Mouse (Mus musculus): Measurements from ENCODE around the gene Tgm1. TPM values are rescaled to one million over a fixed set of nuclear protein-coding genes. Genes with fewer than 3 reads are reported as not detected.

Gene Tgm1
- polyA plus RNA-seq, 1 experiment from 2014 or later: 0.55 TPM

- ATAC-seq (ENCODE audit: low FRiP score): no peak
These were observed 11.0 kb downstream of the Tgm1 start for GRCm38 (mm10) chr14:55702761-55703160.

DNA sequence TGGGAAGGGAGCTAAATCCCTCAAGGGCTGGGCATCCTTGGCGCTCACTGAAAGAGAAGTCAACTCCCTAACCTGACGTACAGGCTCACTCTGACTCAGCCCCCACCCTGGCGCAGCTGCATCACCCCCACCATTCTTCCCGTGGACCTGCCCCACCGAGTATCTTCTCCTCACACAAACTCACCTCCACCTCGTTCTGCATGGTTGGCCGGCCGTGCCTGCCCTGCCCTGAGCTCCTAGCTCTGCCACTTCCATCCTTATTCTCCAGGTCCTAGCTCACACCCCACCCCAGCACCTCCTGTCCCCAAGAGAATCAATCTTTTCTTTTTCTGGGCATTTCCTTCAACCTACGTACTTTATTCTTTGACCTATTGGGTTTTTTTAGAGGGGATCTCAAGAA, 12.6 kb downstream of the Tgm1 start:
- WGBS: 63% methylated on average over 9 of the region's 9 CpGs
- ATAC-seq (ENCODE audit: low FRiP score): no peak

More at GRCm38 (mm10) chr14:55702761-55703160, 11.0 kb downstream of the Tgm1 start:
- H3K4me2 ChIP-seq: no peak overlapping the region
- H3K27me3 ChIP-seq: 0 out of 2 replicates have a peak, but pooled peaks cover 5% of the 10 kb centered on the region
- no peaks in the 10 kb centered on the region for H3K36me3 ChIP-seq (replicated peaks)
- no peaks in the 10 kb centered on the region for H3K4me1 ChIP-seq
- no peak overlapping the region for H3K4me3 ChIP-seq (replicated peaks)
- H3K9me3 ChIP-seq: no peaks in the 10 kb centered on the region
- H3K27ac ChIP-seq: no peak overlapping the region
- no peak overlapping the region for H3K9ac ChIP-seq
- 77% methylated on average over 6 of the region's 6 CpGs for WGBS

GRCm38 (mm10) chr14:55697226-55697625, 16.5 kb downstream of the Tgm1 start:
- no peak overlapping the region for H3K27ac ChIP-seq
- H3K9ac ChIP-seq: no peak overlapping the region
- no peak overlapping the region for H3K4me2 ChIP-seq
- H3K4me1 ChIP-seq: no peaks in the 10 kb centered on the region
- 87% methylated on average over 4 of the region's 4 CpGs for WGBS
- no peaks in the 10 kb centered on the region for H3K36me3 ChIP-seq (replicated peaks)
- H3K27me3 ChIP-seq: 0 out of 2 replicates have a peak, but pooled peaks cover 5% of the 10 kb centered on the region
- H3K9me3 ChIP-seq: no peaks in the 10 kb centered on the region
- ATAC-seq (ENCODE audit: low FRiP score): no peak
- no peak overlapping the region for H3K4me3 ChIP-seq (replicated peaks)

More for the DNA sequence above, 12.6 kb downstream of the Tgm1 start:
- Histone ChIP-seq H3K36me3 (replicated peaks) (no peaks in the 10 kb centered on the region), H3K4me1 (no peaks in the 10 kb centered on the region), H3K4me3 (replicated peaks) (no peak overlapping the region), H3K4me2 (no peak overlapping the region), H3K27me3 (0 out of 2 replicates have a peak, but pooled peaks cover 5% of the 10 kb centered on the region), H3K27ac (no peak overlapping the region), H3K9me3 (no peaks in the 10 kb centered on the region), H3K9ac (no peak overlapping the region)

DNA sequence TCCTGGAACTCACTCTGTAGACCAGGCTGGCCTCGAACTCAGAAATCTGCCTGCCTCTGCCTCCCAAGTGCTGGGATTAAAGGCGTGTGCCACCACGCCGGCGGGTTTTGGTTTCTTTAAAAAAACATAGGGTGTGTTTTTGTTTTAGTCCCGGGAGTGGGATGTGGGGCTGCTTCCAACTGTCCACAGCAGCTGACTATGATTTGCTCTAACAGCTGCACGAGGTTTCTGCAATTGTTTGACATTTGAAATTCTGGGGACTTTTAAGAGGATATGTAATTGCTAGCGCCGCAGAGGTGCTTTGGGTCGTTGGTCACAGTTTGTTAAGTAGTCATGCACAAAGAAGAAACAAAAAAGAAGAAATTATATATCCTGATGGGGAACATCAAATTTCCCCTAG, 24.3 kb downstream of the Tgm1 start:
- Histone ChIP-seq H3K36me3 (replicated peaks) (no peaks in the 10 kb centered on the region), H3K27me3 (no peaks in the 10 kb centered on the region), H3K9me3 (no peaks in the 10 kb centered on the region), H3K4me3 (replicated peaks) (no peak overlapping the region), H3K9ac (no peak overlapping the region), H3K4me2 (no peak overlapping the region), H3K4me1 (no peaks in the 10 kb centered on the region), H3K27ac (no peak overlapping the region)
- ATAC-seq (ENCODE audit: low FRiP score): no peak
- 80% methylated on average over 10 of the region's 10 CpGs for WGBS

GRCm38 (mm10) chr14:55682118-55682493, 31.6 kb downstream of the Tgm1 start:
- H3K4me1 ChIP-seq: peaks cover 11% of the 10 kb centered on the region
- peak overlapping the region; percentile 86 for H3K4me2 ChIP-seq
- H3K36me3 ChIP-seq (replicated peaks): peaks cover 34% of the 10 kb centered on the region
- peak overlapping the region; percentile 72; the same call in 1 of the 2 replicates for H3K27ac ChIP-seq
- H3K4me3 ChIP-seq (replicated peaks): peak overlapping the region; percentile 86
- peak overlapping the region; percentile 83; the same call in 1 of the 2 replicates for H3K9ac ChIP-seq
- H3K27me3 ChIP-seq: no peaks in the 10 kb centered on the region
- WGBS: 17% methylated on average over 3 of the region's 3 CpGs
- ATAC-seq (ENCODE audit: low FRiP score): peak; percentile 66
- no peaks in the 10 kb centered on the region for H3K9me3 ChIP-seq

GRCm38 (mm10) chr14:55681160-55682117, 32.3 kb downstream of the Tgm1 start, which contains the start of gene Tinf2:
Gene Tinf2, minus strand, starts transcription at chr14:55681820.
- Histone ChIP-seq H3K4me2 (peak within 1 kb of the TSS; percentile 86), H3K4me1 (peaks cover 11% of the 10 kb centered on the region), H3K27ac (peak within 1 kb of the TSS; percentile 72), H3K27me3 (no peaks in the 10 kb centered on the region), H3K36me3 (replicated peaks) (peaks cover 40% of the 10 kb centered on the region), H3K4me3 (replicated peaks) (peak within 1 kb of the TSS; percentile 86), H3K9ac (peak within 1 kb of the TSS; percentile 83), H3K9me3 (no peaks in the 10 kb centered on the region)
- WGBS: under 1% methylated on average over 66 of the region's 66 CpGs
- ATAC-seq (ENCODE audit: low FRiP score): peak; percentile 98

- no peak for ATAC-seq (ENCODE audit: low FRiP score)
- H3K36me3 ChIP-seq (replicated peaks): peaks cover 53% of the 10 kb centered on the region
These were observed 36.1 kb downstream of the Tgm1 start for GRCm38 (mm10) chr14:55677615-55678014.

GRCm38 (mm10) chr14:55672741-55673060, 41.0 kb downstream of the Tgm1 start:
- Histone ChIP-seq H3K4me2 (peak overlapping the region; percentile 97), H3K4me1 (peaks cover 23% of the 10 kb centered on the region), H3K9me3 (no peaks in the 10 kb centered on the region), H3K27me3 (no peaks in the 10 kb centered on the region), H3K4me3 (replicated peaks) (peak overlapping the region; percentile 68), H3K36me3 (replicated peaks) (peaks cover 34% of the 10 kb centered on the region), H3K9ac (peak overlapping the region; percentile 56), H3K27ac (0 out of 2 replicates have a peak overlapping the region, but pooled peaks have one; percentile 88)
- 85% methylated on average over 7 of the region's 7 CpGs for WGBS
- no peak for ATAC-seq (ENCODE audit: low FRiP score)

More at GRCm38 (mm10) chr14:55677615-55678014, 36.1 kb downstream of the Tgm1 start:
- no peak overlapping the region for H3K4me3 ChIP-seq (replicated peaks)
- no peak overlapping the region for H3K27ac ChIP-seq
- H3K27me3 ChIP-seq: no peaks in the 10 kb centered on the region
- WGBS: 89% methylated on average over 4 of the region's 4 CpGs
- H3K9ac ChIP-seq: no peak overlapping the region
- peaks cover 16% of the 10 kb centered on the region for H3K4me1 ChIP-seq
- H3K9me3 ChIP-seq: no peaks in the 10 kb centered on the region
- H3K4me2 ChIP-seq: no peak overlapping the region

DNA sequence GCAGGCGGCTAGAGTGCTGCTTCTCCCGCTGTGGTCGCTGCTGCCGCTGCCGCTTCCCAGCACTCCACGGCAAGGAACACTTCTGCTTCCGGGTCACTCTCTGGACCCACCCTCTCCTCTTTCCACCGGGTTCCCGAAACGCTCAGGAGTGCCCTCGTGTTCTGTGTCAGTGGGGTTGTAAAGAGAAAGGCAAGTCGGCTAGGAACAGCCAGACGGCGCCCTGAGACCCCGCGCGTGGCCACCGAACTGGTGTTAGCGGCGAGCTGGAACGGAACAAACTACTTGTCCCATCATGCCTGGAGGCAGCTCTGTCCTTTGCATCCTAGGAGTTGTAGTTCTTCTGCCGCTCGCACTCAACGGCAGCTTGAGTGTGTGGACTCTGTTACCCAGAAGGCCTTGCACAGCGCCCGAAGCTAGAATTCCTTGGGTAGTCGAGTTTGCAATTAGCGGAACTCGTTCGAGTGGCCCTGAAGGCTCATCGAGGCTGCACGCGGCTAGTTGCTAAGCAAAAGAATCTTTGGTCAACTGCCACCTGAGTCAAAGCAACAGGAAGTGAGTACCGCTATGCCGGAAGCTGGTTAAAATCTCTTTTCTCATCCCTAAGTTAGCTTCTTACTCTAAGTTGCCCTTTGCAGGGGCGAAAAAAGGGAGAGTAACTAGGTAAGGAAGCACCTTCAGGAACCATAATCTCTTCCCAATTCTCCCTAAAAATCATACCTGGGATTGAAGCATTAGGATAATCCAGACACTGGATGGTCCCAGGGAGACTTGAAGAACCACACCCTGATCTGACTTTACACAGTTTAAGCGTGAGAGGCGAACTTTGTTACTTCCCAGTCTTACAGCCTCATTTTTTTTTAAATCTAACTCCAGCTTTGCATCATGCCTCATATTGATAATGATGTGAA, 41.6 kb downstream of the Tgm1 start, which contains the start of the genes Gmpr2 and Nedd8:
Gene Gmpr2 (plus strand): TSS at position 109 of the 908 bp plus-strand sequence.
Gene Nedd8 (minus strand): TSS at position 292 of the 908 bp plus-strand sequence.
- Histone ChIP-seq H3K36me3 (replicated peaks) (peaks cover 29% of the 10 kb centered on the region), H3K9me3 (no peaks in the 10 kb centered on the region), H3K4me2 (peak within 1 kb of the TSS; percentile 97), H3K9ac (peak within 1 kb of the TSS; percentile 90), H3K27me3 (no peaks in the 10 kb centered on the region), H3K4me1 (peaks cover 23% of the 10 kb centered on the region), H3K27ac (peak within 1 kb of the TSS; percentile 88), H3K4me3 (replicated peaks) (peak within 1 kb of the TSS; percentile 68)
- WGBS: under 1% methylated on average over 38 of the region's 38 CpGs
- peak; percentile 98 for ATAC-seq (ENCODE audit: low FRiP score)

DNA sequence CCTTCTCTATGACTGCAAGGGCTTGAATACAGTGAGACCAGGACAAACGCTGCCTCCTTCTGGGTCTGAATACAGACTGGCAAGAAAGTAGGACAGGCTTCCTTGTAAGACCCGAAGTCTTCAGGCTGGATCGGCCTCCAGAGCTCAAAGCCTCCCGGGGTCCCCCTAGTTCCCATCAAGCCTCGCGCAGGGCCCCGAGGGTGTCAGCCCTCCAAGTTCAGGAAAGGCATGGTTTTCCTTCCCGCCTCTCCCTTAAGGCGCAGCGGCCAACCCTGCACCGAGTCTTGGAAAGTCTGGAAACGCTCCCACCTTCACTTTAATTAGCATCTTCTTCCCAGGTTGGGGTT, 42.3 kb downstream of the Tgm1 start:
- peaks cover 26% of the 10 kb centered on the region for H3K36me3 ChIP-seq (replicated peaks)
- peak overlapping the region; percentile 97 for H3K4me2 ChIP-seq
- peak; percentile 63 for ATAC-seq (ENCODE audit: low FRiP score)
- peaks cover 23% of the 10 kb centered on the region for H3K4me1 ChIP-seq
- H3K4me3 ChIP-seq (replicated peaks): peak overlapping the region; percentile 68
- no peaks in the 10 kb centered on the region for H3K9me3 ChIP-seq
- H3K9ac ChIP-seq: peak overlapping the region; percentile 90
- H3K27ac ChIP-seq: peak overlapping the region; percentile 88
- WGBS: under 1% methylated on average over 12 of the region's 12 CpGs
- H3K27me3 ChIP-seq: no peaks in the 10 kb centered on the region

DNA sequence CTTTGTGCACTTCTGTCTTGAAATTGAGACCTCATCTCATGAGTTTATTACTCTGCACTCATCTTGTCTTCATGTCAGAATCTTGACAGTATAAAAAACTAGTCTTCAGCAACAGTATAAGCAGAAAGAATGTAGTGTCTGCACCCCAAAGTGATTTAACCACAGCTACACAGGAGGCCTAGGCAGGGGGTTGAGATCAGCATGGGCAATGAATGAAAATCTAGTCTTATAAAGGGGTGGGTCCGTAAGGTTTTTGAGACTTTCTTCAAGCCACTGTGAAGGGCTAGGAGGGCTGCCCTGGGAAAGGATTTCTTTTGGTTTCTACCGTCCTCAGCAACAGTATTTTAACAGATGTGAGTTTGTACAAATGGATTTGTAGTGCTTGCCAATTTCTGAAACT, 53.1 kb downstream of the Tgm1 start:
- Histone ChIP-seq H3K9ac (no peak overlapping the region), H3K36me3 (replicated peaks) (peaks cover 34% of the 10 kb centered on the region), H3K27ac (0 out of 2 replicates have a peak overlapping the region, but pooled peaks have one; percentile 5), H3K27me3 (no peaks in the 10 kb centered on the region), H3K4me3 (replicated peaks) (peak overlapping the region; percentile 69), H3K4me1 (peaks cover 13% of the 10 kb centered on the region), H3K9me3 (no peaks in the 10 kb centered on the region), H3K4me2 (peak overlapping the region; percentile 58; the same call in 1 of the 2 replicates)
- ATAC-seq (ENCODE audit: low FRiP score): no peak; the same call in 1 of the 2 replicates
- WGBS: 38% methylated on average over 2 of the region's 2 CpGs
